Mouse (Mus musculus) G1E (cell line): ENCODE data around the gene Khnyn.

Experiments
- CTCF ChIP-seq: IDR thresholded peaks from 2 replicates; pipeline ENCODE4 v1.5.1; 2012; ENCODE audit warnings: low read depth, low read length, inconsistent platforms, mixed read lengths
- GATA1 ChIP-seq: IDR thresholded peaks from 2 replicates; pipeline ENCODE4 v1.6.1; 2012; ENCODE audit warnings: borderline replicate concordance, low read length, inconsistent platforms, mixed read lengths
- GATA2 ChIP-seq: IDR thresholded peaks from 2 replicates; pipeline ENCODE4 v1.6.1; 2012; ENCODE audit warnings: low read depth, low read length, inconsistent platforms, borderline replicate concordance
- POLR2AphosphoS5 ChIP-seq: IDR thresholded peaks from 2 replicates; pipeline ENCODE4 v1.6.1; 2012; ENCODE audit warnings: low read depth, low read length, inconsistent platforms; ENCODE audit not compliant: insufficient replicate concordance
- TAL1 ChIP-seq: conservative IDR thresholded peaks from 2 replicates; pipeline ENCODE4 v1.6.1; 2012; ENCODE audit warnings: low read depth, low read length, inconsistent platforms, mixed read lengths

DNA sequence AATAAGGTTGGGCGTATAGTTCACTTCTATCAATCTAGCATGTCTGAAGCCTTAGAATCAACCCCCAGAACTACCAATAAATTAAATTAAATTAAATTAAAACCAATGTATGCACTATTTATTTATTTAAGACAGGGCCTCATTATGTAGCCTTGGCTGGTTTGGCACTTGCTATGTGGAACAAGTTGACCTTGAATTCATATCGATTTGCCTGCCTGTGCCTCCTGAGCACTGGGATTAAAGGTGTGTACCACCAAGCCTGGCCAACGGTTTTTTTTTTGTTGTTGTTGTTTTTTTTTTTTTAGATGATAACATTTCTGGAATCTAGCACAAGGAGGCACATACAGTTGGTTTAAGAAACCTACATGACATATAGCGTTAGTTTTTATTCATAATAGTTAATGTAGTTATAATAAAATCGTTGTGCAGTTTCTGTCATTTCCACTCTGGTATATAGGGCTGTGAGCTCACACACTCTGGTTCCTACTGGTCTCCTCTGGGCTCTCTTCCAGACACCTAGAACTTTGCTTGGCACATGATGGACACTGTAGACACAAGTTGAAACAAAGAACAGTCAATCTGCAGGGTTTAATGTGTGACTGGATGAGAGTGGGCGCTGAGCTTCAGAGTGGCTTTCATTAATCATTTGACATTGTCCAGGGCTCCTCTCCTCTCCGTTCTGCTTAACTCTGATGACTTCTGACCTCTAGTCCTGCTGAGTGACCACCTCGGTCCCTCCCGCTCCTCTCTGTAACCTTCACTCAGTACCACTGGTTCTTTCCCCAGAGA, 39.0 kb upstream of the Khnyn start:
- TF ChIP-seq CTCF (no peak), GATA1 (no peak), POLR2AphosphoS5 (no peak), TAL1 (no peak), GATA2 (no peak)
